Mouse (Mus musculus): Measurements from ENCODE around the gene Dmwd. TPM values are rescaled to one million over a fixed set of nuclear protein-coding genes. Genes with fewer than 3 reads are reported as not detected.

The Dmwd gene
- total RNA-seq, 4 experiments from 2014 or later, result 34.9 to 41.8 (median 39.9) TPM

Small RNA genes lying within 50 kb of the gene (microRNA-seq; reads per million reads assigned to microRNA genes)
- 10.8 reads per million, percentile 6 among the genes with 10 or more reads in this experiment for gene Mir3100

Other genes with a start within 250 kb of the Dmwd start
- gene Mill2, start 236.3 kb upstream of the Dmwd start, total RNA-seq (2022), result 1 to 10 TPM; 1.8 to 2.8 (median 2.1) TPM
- under 1 TPM in 2 of 4 experiments, not detected in 2; 0.39 to 0.45 TPM for gene Pglyrp1, start 204.9 kb upstream of the Dmwd start, total RNA-seq (2022)
- 1 to 10 TPM; 4.0 to 5.6 (median 4.7) TPM for gene Ccdc61, start 165.8 kb upstream of the Dmwd start, total RNA-seq (2022)
- 1 to 10 TPM in 1 of 4 experiments, under 1 TPM in 3; 0.63 to 1.4 (median 0.97) TPM for gene Nova2, start 150.3 kb upstream of the Dmwd start, total RNA-seq (2022)
- gene Nanos2, start 88.8 kb upstream of the Dmwd start, total RNA-seq (2022), result not detected
- 10 to 100 TPM in 2 of 4 experiments, 1 to 10 TPM in 2; 8.0 to 10.6 (median 9.9) TPM for gene Mypop, start 85.0 kb upstream of the Dmwd start, total RNA-seq (2022)
- gene Irf2bp1, start 72.2 kb upstream of the Dmwd start, total RNA-seq (2022), result 10 to 100 TPM; 19.3 to 20.7 (median 19.7) TPM
- not detected for gene Foxa3, start 52.7 kb upstream of the Dmwd start, total RNA-seq (2022)
- gene Sympk, start 51.9 kb upstream of the Dmwd start, total RNA-seq (2022), result 10 to 100 TPM; 70.2 to 93.3 (median 83.6) TPM
- not detected for gene Rsph6a, start 21.5 kb upstream of the Dmwd start, total RNA-seq (2022)
- gene Dmpk, start 7.6 kb downstream of the Dmwd start, total RNA-seq (2022), result 100 to 1,000 TPM; 235 to 255 (median 240) TPM
- 1 to 10 TPM; 1.5 to 2.0 (median 1.7) TPM for gene Six5, start 18.4 kb downstream of the Dmwd start, total RNA-seq (2022)
- gene Gm4969, start 42.1 kb downstream of the Dmwd start, total RNA-seq (2022), result not detected
- gene Fbxo46, start 43.6 kb downstream of the Dmwd start, total RNA-seq (2022), result 1 to 10 TPM; 2.2 to 2.9 (median 2.3) TPM
- gene Qpctl, start 73.1 kb downstream of the Dmwd start, total RNA-seq (2022), result 1 to 10 TPM; 1.6 to 2.3 (median 1.9) TPM
- gene Snrpd2, start 73.5 kb downstream of the Dmwd start, total RNA-seq (2022), result 10 to 100 TPM; 50.6 to 59.4 (median 57.3) TPM
- under 1 TPM in 1 of 4 experiments, not detected in 3; 0.13 TPM for gene Gipr, start 89.9 kb downstream of the Dmwd start, total RNA-seq (2022)
- gene Eml2, start 100.2 kb downstream of the Dmwd start, total RNA-seq (2022), result 10 to 100 TPM; 10.9 to 15.9 (median 12.9) TPM
- gene Gpr4, start 136.3 kb downstream of the Dmwd start, total RNA-seq (2022), result 1 to 10 TPM in 3 of 4 experiments, under 1 TPM in 1; 0.72 to 1.7 (median 1.2) TPM
- gene Opa3, start 152.1 kb downstream of the Dmwd start, total RNA-seq (2022), result 10 to 100 TPM; 36.1 to 52.8 (median 43.3) TPM
- 10 to 100 TPM in 3 of 4 experiments, 1 to 10 TPM in 1; 7.1 to 19.7 (median 15.0) TPM for gene Vasp, start 195.6 kb downstream of the Dmwd start, total RNA-seq (2022)
- under 1 TPM in 2 of 4 experiments, not detected in 2; 0.40 to 0.80 TPM for gene Ppm1n, start 203.8 kb downstream of the Dmwd start, total RNA-seq (2022)
- 1,000 to 10,000 TPM; 1,093 to 1,223 (median 1,133) TPM for gene Rtn2, start 206.4 kb downstream of the Dmwd start, total RNA-seq (2022)
- gene Fosb, start 233.8 kb downstream of the Dmwd start, total RNA-seq (2022), result under 1 TPM; 0.16 to 0.86 (median 0.30) TPM

All from gastrocnemius, adult 8-10 months (tissue).